Mouse (Mus musculus) frontal cortex, postnatal 14 days (tissue): ENCODE measurements around the gene Gm9040.
A peak's percentile ranks its signal among the peaks of the same experiment; 100 is the strongest.
"Not testable (repeated sequence)": the region's sequence is repeated elsewhere in the genome, so short reads cannot be mapped to it uniquely, and the experiment has no call there.

ENCODE experiments used
- DNase-seq, 2 experiments: peaks; one replicate each; pipeline ENCODE4 v3.0.0; 2022; ENCODE audit warnings: low spot score in 2 of 2

Gm9040 gene

DNA sequence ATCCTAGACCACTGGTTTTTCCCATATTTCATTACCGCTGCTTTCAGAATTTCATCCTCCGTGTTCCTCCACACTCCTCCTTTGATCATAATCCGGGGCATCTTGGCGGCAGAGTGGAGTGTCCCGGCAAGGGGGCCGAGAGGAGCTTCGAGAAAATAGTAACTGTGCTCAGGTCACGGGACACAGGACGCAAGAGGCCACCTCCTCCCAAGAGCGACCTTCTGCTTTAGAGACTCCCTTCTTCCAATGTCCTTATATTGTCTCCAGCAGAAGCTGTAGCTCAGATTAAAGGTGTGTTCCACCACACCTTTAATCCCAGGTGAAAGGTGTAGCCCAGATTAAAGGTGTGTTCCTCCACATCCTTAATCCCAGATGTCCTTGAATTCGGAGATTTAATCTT, at the start of gene Gm9040:
Gm9040 (minus strand) TSS at position 101 of the 400 bp plus-strand sequence.
- DNase-seq, result not testable (repeated sequence)

DNA sequence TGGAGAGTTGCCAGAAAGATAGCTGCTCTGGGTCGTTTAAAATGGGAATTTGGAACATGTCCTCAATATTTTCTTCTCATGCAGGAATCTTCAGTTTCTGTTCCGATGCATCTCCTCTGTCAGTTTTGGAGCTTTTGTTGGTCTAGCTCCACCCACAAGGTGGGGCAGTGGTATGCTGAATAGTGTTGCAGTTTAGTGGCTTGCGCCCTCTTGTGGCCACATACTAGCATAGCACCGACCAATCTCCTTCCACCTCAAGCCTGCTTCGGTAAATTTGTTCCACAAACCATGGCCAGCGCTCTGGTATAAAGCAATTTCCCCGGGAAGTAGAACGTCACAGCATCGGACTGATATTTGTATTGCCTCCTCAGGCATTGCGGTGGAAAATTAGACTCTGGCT, 43.7 kb upstream of the Gm9040 start:
- peak; percentile 74 to 78 for DNase-seq

DNA sequence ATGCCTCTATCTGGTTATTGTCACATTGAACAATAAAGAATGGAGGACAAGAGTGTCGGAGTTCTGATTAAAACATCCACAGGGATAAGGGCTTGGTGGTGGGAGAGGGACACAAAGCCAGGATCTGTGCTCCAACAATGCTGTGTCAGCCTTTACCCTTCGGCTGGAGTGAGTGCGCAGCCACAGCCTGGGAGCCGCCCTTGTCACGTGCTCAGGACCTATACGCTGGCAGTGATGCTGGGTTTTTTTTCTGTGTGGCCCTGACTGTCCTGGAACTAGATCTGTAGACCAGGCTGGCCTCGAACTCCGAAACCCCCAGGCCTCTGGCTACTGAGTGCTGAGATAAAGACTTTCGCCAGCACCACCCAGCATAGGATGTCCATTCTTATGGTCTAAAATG, 42.7 kb upstream of the Gm9040 start:
- DNase-seq, result no peak

DNA sequence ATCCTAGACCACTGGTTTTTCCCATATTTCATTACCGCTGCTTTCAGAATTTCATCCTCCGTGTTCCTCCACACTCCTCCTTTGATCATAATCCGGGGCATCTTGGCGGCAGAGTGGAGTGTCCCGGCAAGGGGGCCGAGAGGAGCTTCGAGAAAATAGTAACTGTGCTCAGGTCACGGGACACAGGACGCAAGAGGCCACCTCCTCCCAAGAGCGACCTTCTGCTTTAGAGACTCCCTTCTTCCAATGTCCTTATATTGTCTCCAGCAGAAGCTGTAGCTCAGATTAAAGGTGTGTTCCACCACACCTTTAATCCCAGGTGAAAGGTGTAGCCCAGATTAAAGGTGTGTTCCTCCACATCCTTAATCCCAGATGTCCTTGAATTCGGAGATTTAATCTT, 27.2 kb upstream of the Gm9040 start, which contains the start of gene Gm9049:
Gm9049 (minus strand) TSS at position 101 of the 400 bp plus-strand sequence.
- DNase-seq, result not testable (repeated sequence)

DNA sequence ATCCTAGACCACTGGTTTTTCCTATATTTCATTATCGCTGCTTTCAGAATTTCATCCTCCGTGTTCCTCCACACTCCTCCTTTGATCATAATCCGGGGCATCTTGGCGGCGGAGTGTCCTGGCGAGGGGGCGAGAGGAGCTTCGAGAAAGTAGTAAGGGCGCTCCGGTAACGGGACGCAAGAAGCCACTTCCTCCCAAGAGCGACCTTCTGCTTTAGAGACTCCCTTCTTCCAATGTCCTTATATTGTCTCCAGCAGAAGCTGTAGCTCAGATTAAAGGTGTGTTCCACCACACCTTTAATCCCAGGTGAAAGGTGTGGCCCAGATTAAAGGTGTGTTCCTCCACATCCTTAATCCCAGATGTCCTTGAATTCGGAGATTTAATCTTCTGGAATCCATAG, 21.8 kb upstream of the Gm9040 start, which contains the start of gene Gm9048:
Gm9048 (minus strand) TSS at position 101 of the 400 bp plus-strand sequence.
- DNase-seq, result not testable (repeated sequence)

DNA sequence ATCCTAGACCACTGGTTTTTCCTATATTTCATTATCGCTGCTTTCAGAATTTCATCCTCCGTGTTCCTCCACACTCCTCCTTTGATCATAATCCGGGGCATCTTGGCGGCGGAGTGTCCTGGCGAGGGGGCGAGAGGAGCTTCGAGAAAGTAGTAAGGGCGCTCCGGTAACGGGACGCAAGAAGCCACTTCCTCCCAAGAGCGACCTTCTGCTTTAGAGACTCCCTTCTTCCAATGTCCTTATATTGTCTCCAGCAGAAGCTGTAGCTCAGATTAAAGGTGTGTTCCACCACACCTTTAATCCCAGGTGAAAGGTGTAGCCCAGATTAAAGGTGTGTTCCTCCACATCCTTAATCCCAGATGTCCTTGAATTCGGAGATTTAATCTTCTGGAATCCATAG, 16.4 kb upstream of the Gm9040 start, which contains the start of gene Gm9046:
Gm9046 (minus strand) TSS at position 101 of the 400 bp plus-strand sequence.
- DNase-seq, result not testable (repeated sequence)

DNA sequence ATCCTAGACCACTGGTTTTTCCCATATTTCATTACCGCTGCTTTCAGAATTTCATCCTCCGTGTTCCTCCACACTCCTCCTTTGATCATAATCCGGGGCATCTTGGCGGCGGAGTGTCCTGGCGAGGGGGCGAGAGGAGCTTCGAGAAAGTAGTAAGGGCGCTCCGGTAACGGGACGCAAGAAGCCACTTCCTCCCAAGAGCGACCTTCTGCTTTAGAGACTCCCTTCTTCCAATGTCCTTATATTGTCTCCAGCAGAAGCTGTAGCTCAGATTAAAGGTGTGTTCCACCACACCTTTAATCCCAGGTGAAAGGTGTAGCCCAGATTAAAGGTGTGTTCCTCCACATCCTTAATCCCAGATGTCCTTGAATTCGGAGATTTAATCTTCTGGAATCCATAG, 11.0 kb upstream of the Gm9040 start, which contains the start of gene Gm9045:
Gm9045 (minus strand) TSS at position 101 of the 400 bp plus-strand sequence.
- not testable (repeated sequence) for DNase-seq

DNA sequence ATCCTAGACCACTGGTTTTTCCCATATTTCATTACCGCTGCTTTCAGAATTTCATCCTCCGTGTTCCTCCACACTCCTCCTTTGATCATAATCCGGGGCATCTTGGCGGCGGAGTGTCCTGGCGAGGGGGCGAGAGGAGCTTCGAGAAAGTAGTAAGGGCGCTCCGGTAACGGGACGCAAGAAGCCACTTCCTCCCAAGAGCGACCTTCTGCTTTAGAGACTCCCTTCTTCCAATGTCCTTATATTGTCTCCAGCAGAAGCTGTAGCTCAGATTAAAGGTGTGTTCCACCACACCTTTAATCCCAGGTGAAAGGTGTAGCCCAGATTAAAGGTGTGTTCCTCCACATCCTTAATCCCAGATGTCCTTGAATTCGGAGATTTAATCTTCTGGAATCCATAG, 5.5 kb upstream of the Gm9040 start, which contains the start of gene Gm9044:
Gm9044 (minus strand) TSS at position 101 of the 400 bp plus-strand sequence.
- DNase-seq, result not testable (repeated sequence)

DNA sequence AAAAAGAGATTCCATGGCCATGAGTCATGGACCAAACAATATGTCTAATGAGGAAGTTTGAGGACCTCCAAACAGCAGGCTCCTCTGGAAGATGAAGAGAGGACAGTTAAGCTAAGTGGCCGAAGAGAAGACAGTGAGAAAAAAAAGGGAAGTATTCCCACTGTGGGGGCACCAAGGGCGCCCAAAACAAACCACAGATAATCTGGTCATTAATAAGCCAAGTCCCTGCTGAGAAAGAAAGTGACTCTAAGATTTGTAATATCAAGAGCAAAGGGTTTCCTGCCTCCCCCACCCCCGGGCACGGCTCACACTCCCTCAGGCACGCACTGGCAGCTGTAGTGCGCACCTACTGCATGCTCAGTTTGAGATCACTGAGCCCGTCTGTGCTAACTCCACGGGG, 7.7 kb downstream of the Gm9040 start:
- no peak for DNase-seq

DNA sequence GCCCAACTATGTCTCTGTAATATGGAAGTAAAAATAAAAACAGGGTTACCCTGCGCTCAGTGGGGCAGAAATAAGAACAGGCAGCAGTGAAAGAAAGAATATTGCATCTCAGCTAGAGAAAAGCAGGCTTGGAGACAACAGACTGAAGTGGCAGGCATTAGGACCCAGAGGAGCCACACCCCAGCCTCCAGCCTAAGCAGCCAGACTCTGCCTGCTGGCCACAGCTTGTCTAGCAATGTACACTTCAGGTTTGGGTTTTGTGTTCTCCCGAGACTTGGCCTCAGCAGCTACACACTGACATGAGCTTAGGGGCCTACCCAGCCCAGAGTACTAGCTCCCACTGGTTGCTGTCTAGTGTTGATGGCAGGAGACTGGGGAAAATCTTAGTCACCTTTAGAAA, 24.6 kb downstream of the Gm9040 start:
- not testable (repeated sequence) for DNase-seq

DNA sequence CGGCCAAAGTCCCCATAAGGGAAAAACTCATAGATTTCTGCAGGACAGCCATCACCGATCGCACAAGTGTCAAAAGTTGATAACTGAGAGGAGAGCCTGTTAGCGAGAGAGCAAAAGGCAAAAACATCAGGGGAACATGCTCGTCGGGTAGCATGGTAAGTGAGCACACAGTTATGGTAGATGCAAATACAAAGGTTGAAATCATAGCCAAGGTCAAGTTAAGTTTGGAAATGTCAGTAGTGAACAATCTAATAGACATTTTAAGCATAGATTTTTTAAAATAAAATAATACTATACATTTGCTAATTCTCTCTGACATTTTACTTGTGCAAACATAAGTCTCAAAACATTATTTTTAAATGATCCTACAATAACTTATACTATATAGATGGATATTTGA, 31.8 kb downstream of the Gm9040 start, which contains the start of gene Iltifb:
Iltifb (minus strand) TSS at position 101 of the 400 bp plus-strand sequence.
- no peak for DNase-seq

DNA sequence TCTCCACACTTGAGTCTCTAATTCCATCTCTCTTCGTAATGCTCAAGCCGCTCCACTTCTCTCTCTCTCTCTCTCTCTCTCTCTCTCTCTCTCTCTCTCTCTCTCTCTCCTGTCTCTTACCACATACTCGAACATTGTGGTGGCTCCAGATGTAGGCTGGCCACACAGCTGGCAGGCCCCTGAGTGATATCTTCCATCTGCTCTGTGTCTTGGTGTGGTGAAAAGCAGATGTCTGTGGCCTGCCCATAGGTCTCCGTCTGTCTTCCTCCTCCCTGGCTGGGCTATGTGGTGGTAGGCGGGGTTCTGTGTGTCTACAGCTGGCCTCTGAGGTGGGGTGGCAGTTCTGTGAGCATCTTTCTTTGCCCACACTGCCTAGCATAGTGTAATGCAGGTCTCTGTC, 43.8 kb downstream of the Gm9040 start:
- DNase-seq, result not testable (repeated sequence)

DNA sequence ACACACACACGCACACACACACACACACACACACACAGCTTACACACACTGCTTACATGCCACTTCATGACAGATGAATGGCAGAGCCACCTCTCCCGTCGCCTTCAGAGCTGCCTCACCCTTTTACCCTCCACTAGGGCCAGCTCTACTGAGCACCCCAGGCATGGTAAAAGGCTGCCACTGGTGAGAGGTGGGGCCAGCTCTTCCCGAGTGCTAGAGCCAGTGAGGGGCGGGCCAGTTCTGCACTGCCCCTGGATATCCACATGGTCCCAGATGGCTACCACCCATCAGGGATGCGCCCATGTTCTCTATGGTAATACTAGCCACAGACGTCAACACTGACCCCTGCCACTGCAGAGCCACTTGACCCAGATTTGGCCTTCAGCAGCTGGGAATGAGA, 44.2 kb downstream of the Gm9040 start:
- not testable (repeated sequence) for DNase-seq

DNA sequence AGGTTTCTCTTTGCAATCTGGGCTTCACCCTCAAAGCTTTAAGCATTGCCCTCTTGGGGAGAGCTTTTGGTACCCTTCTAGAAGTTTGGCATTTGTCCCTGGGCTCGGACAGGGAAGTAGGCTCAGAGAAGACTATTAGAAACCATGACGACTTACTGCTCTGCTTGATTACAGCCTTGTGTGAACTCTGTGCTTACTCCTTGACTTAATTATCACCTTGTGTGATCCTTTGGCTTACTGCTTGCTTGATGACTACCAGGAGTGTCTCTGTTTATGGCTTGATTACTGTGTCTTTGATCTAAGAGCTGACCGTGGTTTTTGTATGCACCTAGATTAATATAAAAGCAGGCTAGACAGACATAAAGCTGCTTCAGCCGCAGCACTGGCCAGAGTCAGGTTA, 48.7 kb downstream of the Gm9040 start:
- DNase-seq, result not testable (repeated sequence)
